Mouse (Mus musculus): ENCODE data around the gene 4930433I11Rik.
"Not testable (repeated sequence)": the region's sequence is repeated elsewhere in the genome, so short reads cannot be mapped to it uniquely, and the experiment has no call there.

GRCm38 (mm10) chr7:41032419-41032818 lies 45.1 kb downstream of the 4930433I11Rik start, which contains the start of gene Gm4884:
- TF ChIP-seq POLR2A (IDR thresholded peaks at IDR 0.05; ENCODE audit: low read depth, low read length); CTCF (IDR thresholded peaks at IDR 0.05; ENCODE audit: borderline replicate concordance, insufficient read depth, low read length): not testable (repeated sequence)

Measured in embryonic fibroblast, embryonic 13.5 days (primary cell).